In the genomic region with DNA sequence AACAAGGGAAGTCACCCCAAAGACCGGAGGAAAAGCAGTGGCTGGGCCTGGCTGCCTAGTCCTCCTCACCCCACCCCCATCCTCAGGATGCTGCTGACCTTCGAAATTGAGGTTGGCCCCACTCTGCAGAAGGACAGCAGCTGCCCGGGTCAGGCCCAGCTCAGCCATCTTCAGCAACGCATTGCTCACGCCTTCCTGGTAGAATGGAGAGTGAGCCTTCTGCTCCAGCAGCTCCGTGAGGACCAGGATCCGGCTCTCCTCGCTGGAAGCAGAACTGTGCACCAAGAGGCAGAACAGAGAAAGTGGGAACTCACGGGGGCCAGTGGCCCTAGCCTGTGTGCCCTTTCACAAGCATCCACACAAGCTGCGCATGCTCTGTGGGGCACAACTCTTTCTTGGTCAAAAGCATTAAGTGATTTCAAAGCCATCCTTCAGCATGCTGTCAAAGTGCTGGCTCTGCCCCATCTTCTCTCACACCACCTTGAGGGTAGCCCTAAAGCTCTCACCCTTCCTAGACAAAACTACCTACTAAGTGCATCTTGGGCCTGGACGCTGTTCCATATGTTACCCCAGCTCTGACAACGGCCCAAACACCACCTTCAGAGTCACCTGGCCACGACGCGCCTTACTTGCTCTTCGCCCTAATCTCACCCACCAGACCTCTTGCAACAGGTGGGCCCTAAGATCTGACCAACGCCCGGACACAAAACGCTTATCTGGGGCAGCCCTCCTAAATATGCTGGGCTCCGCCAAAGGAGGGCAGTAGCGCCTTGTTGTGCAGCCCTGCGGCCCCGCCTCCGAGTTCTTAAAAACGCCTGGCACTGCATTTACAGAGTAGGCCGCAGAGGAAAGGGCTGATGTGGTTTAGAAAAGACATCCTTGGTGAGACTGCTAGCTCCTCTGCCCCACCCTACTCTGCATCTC, we compare ENCODE assay signal across 8 mouse cellular contexts. TPM values are rescaled to one million over a fixed set of nuclear protein-coding genes. Genes with fewer than 3 reads are reported as not detected.
A peak's percentile ranks its signal among the peaks of the same experiment; 100 is the strongest.
DNase-seq lines count a peak whose midpoint lies in the region; ATAC-seq and TF ChIP-seq lines count a peak whose summit lies in the region.

No protein-coding gene starts in this region.

- peaks cover 15% of the 10 kb centered on the region for H3K4me1 ChIP-seq in heart, embryonic 11.5 days (ENCODE audit: control insufficient read depth, insufficient read depth, low read length)
- H3K4me1 ChIP-seq in kidney, embryonic 16.5 days (ENCODE audit: insufficient read depth, low read length), result peaks cover 22% of the 10 kb centered on the region
- H3K4me1 ChIP-seq in liver, embryonic 16.5 days (ENCODE audit: control insufficient read depth, low read depth, low read length), result peaks cover 27% of the 10 kb centered on the region
- peaks cover 13% of the 10 kb centered on the region for H3K4me1 ChIP-seq in neural tube, embryonic 11.5 days (ENCODE audit: control insufficient read depth, insufficient read depth, low read length)
- peaks cover 15% of the 10 kb centered on the region for H3K4me1 ChIP-seq in thymus, adult 2 months (replicated peaks; ENCODE audit: control insufficient read depth, insufficient read depth, low read length)

- 0 out of 2 replicates have a peak, but pooled peaks have one; percentile 16 for TF ChIP-seq CTCF in thymus, adult 2 months (IDR thresholded peaks at IDR 0.05; ENCODE audit: borderline replicate concordance, control insufficient read depth, extremely low read depth, insufficient read depth, low read length, poor library complexity)

- DNase-seq in right cerebral cortex, adult 2 months (ENCODE audit: low spot score in 2 of 2), result peak; percentile 55 to 56
- DNase-seq in right cerebral cortex, adult 18-20 months, result no peak
- peak; percentile 87 for DNase-seq in c-Kit-positive CD71-positive TER-119-positive erythroid progenitor cells, embryonic 14.5 days (ENCODE audit: low spot score)
- peak; percentile 54 for DNase-seq in neural tube, embryonic 11.5 days (ENCODE audit: low spot score)
- DNase-seq in thymus, adult 2 months, result peak; percentile 43

- H3K9me3 ChIP-seq in heart, embryonic 11.5 days (replicated peaks; ENCODE audit: control insufficient read depth, low read length), result no peaks in the 10 kb centered on the region
- no peaks in the 10 kb centered on the region for H3K9me3 ChIP-seq in kidney, embryonic 16.5 days (ENCODE audit: low read length)
- no peaks in the 10 kb centered on the region for H3K9me3 ChIP-seq in liver, embryonic 16.5 days (replicated peaks; ENCODE audit: control insufficient read depth, low read length)
- H3K9me3 ChIP-seq in neural tube, embryonic 11.5 days (ENCODE audit: control insufficient read depth, low read length), result no peaks in the 10 kb centered on the region

- H3K27me3 ChIP-seq in heart, embryonic 11.5 days (ENCODE audit: control insufficient read depth, insufficient read depth, low read length), result no peaks in the 10 kb centered on the region
- no peaks in the 10 kb centered on the region for H3K27me3 ChIP-seq in kidney, embryonic 16.5 days (ENCODE audit: insufficient read depth, low read length)
- H3K27me3 ChIP-seq in liver, embryonic 16.5 days (ENCODE audit: control insufficient read depth, insufficient read depth, low read depth, low read length), result no peaks in the 10 kb centered on the region
- no peaks in the 10 kb centered on the region for H3K27me3 ChIP-seq in neural tube, embryonic 11.5 days (ENCODE audit: control insufficient read depth, insufficient read depth, low read length)
- no peaks in the 10 kb centered on the region for H3K27me3 ChIP-seq in thymus, adult 2 months (ENCODE audit: control insufficient read depth, insufficient read depth, low read length)

- ATAC-seq in heart, embryonic 11.5 days (replicated peaks; ENCODE audit: insufficient number of reproducible peaks, low FRiP score, low TSS enrichment), result peak; percentile 59
- ATAC-seq in kidney, embryonic 16.5 days (ENCODE audit: low FRiP score, low TSS enrichment), result 0 out of 2 replicates have a peak, but pooled peaks have one; percentile 7
- ATAC-seq in liver, embryonic 16.5 days (ENCODE audit: low read depth), result peak; percentile 80
- ATAC-seq in neural tube, embryonic 11.5 days (ENCODE audit: insufficient read depth, low FRiP score, low TSS enrichment), result no peak

- peak overlapping the region; percentile 90 for H3K4me3 ChIP-seq in heart, embryonic 11.5 days (ENCODE audit: low read depth, low read length)
- H3K4me3 ChIP-seq in kidney, embryonic 16.5 days (ENCODE audit: low read length), result peak overlapping the region; percentile 97
- H3K4me3 ChIP-seq in liver, embryonic 16.5 days (ENCODE audit: low read depth, low read length), result peak overlapping the region; percentile 100
- H3K4me3 ChIP-seq in neural tube, embryonic 11.5 days (ENCODE audit: low read depth, low read length), result peak overlapping the region; percentile 99
- peak overlapping the region; percentile 69 for H3K4me3 ChIP-seq in thymus, adult 2 months (ENCODE audit: control insufficient read depth, insufficient read depth, low read length)

- 34% methylated on average over 26 of the region's 26 CpGs for whole genome bisulfite sequencing in heart, embryonic 11.5 days (ENCODE audit: insufficient replicate concordance)
- 31% methylated on average over 26 of the region's 26 CpGs for WGBS in kidney, embryonic 16.5 days
- WGBS in liver, embryonic 16.5 days (ENCODE audit: insufficient replicate concordance), result 24% methylated on average over 26 of the region's 26 CpGs
- WGBS in neural tube, embryonic 11.5 days, result 37% methylated on average over 26 of the region's 26 CpGs
- WGBS in thymus, adult 2 months, result 38% methylated on average over 26 of the region's 26 CpGs

- peak overlapping the region; percentile 85 for H3K27ac ChIP-seq in heart, embryonic 11.5 days (ENCODE audit: low read depth, low read length)
- peak overlapping the region; percentile 63 for H3K27ac ChIP-seq in kidney, embryonic 16.5 days (ENCODE audit: low read length)
- peak overlapping the region; percentile 97 for H3K27ac ChIP-seq in liver, embryonic 16.5 days (ENCODE audit: low read length)
- peak overlapping the region; percentile 49; the same call in 1 of the 2 replicates for H3K27ac ChIP-seq in neural tube, embryonic 11.5 days (ENCODE audit: low read depth, low read length)
- H3K27ac ChIP-seq in thymus, adult 2 months (ENCODE audit: control insufficient read depth, insufficient read depth, low read length), result no peak overlapping the region

- H3K4me2 ChIP-seq in heart, embryonic 11.5 days, result peak overlapping the region; percentile 96
- H3K4me2 ChIP-seq in kidney, embryonic 16.5 days (replicated peaks; ENCODE audit: low read depth, low read length), result peak overlapping the region; percentile 85
- peak overlapping the region; percentile 70 for H3K4me2 ChIP-seq in liver, embryonic 16.5 days (ENCODE audit: low read depth, low read length)
- peak overlapping the region; percentile 83 for H3K4me2 ChIP-seq in neural tube, embryonic 11.5 days (ENCODE audit: low read depth)

- H3K36me3 ChIP-seq in heart, embryonic 11.5 days (ENCODE audit: control insufficient read depth, insufficient read depth, low read length), result peaks cover 34% of the 10 kb centered on the region
- peaks cover 37% of the 10 kb centered on the region for H3K36me3 ChIP-seq in kidney, embryonic 16.5 days (ENCODE audit: insufficient read depth, low read length)
- peaks cover 42% of the 10 kb centered on the region for H3K36me3 ChIP-seq in liver, embryonic 16.5 days (ENCODE audit: control insufficient read depth, insufficient read depth)
- peaks cover 25% of the 10 kb centered on the region for H3K36me3 ChIP-seq in neural tube, embryonic 11.5 days (ENCODE audit: control insufficient read depth, insufficient read depth, low read length)
- peaks cover 22% of the 10 kb centered on the region for H3K36me3 ChIP-seq in thymus, adult 2 months (ENCODE audit: control insufficient read depth, insufficient read depth, low read length)

- H3K9ac ChIP-seq in heart, embryonic 11.5 days (ENCODE audit: low read depth, low read length), result peak overlapping the region; percentile 95
- peak overlapping the region; percentile 91 for H3K9ac ChIP-seq in kidney, embryonic 16.5 days (replicated peaks; ENCODE audit: low read length)
- peak overlapping the region; percentile 92 for H3K9ac ChIP-seq in liver, embryonic 16.5 days (ENCODE audit: low read depth, low read length)
- peak overlapping the region; percentile 91 for H3K9ac ChIP-seq in neural tube, embryonic 11.5 days (ENCODE audit: low read length)

- TF ChIP-seq POLR2A in thymus, adult 2 months (IDR thresholded peaks at IDR 0.05; ENCODE audit: control insufficient read depth, extremely low read depth, insufficient read depth, low read length, poor library complexity), result no peak

RNA-seq across cellular contexts. Expression of a gene that starts 3.0 kb away (rescaled TPM):
- 20.2 and 22.8 TPM in 2 replicates for polyA plus RNA-seq in heart, embryonic 11.5 days (2014; fragmentation: Nextera tagmentation; extraction: Ambion mirVana)
- 39.0 and 42.7 TPM in 2 replicates for polyA plus RNA-seq in kidney, embryonic 16.5 days (2015; fragmentation: Nextera tagmentation; extraction: Ambion mirVana)
- polyA plus RNA-seq in liver, embryonic 16.5 days (2015; fragmentation: Nextera tagmentation; extraction: Ambion mirVana), result 27.8 and 29.1 TPM in 2 replicates
- 32.3 and 36.9 TPM in 2 replicates for polyA plus RNA-seq in neural tube, embryonic 11.5 days (2014; fragmentation: Nextera tagmentation; extraction: Ambion mirVana)
- 97.6 and 103 TPM in 2 replicates for polyA plus RNA-seq in thymus, adult 2 months (2012; rRNA removed)

RNA-seq across cellular contexts. Expression of a gene that starts 7.7 kb away (rescaled TPM):
- 55.8 and 63.2 TPM in 2 replicates for polyA plus RNA-seq in heart, embryonic 11.5 days (2014; fragmentation: Nextera tagmentation; extraction: Ambion mirVana)
- polyA plus RNA-seq in kidney, embryonic 16.5 days (2015; fragmentation: Nextera tagmentation; extraction: Ambion mirVana), result 7.7 and 8.0 TPM in 2 replicates
- polyA plus RNA-seq in liver, embryonic 16.5 days (2015; fragmentation: Nextera tagmentation; extraction: Ambion mirVana), result 0.18 TPM in 1 of 2 replicates, not detected in the other
- 8.9 and 13.8 TPM in 2 replicates for polyA plus RNA-seq in neural tube, embryonic 11.5 days (2014; fragmentation: Nextera tagmentation; extraction: Ambion mirVana)
- 2.2 and 2.5 TPM in 2 replicates for polyA plus RNA-seq in thymus, adult 2 months (2012; rRNA removed)

RNA-seq across cellular contexts. Expression of a gene that starts 19.5 kb away (rescaled TPM):
- polyA plus RNA-seq in heart, embryonic 11.5 days (2014; fragmentation: Nextera tagmentation; extraction: Ambion mirVana), result 82.6 and 87.5 TPM in 2 replicates
- polyA plus RNA-seq in kidney, embryonic 16.5 days (2015; fragmentation: Nextera tagmentation; extraction: Ambion mirVana), result 92.9 and 94.9 TPM in 2 replicates
- polyA plus RNA-seq in liver, embryonic 16.5 days (2015; fragmentation: Nextera tagmentation; extraction: Ambion mirVana), result 23.2 and 24.9 TPM in 2 replicates
- polyA plus RNA-seq in neural tube, embryonic 11.5 days (2014; fragmentation: Nextera tagmentation; extraction: Ambion mirVana), result 110 and 111 TPM in 2 replicates
- 30.5 and 33.9 TPM in 2 replicates for polyA plus RNA-seq in thymus, adult 2 months (2012; rRNA removed)

RNA-seq across cellular contexts. Expression of a gene that starts 23.6 kb away (rescaled TPM):
- polyA plus RNA-seq in heart, embryonic 11.5 days (2014; fragmentation: Nextera tagmentation; extraction: Ambion mirVana), result 1.2 and 1.6 TPM in 2 replicates
- 5.1 and 5.2 TPM in 2 replicates for polyA plus RNA-seq in kidney, embryonic 16.5 days (2015; fragmentation: Nextera tagmentation; extraction: Ambion mirVana)
- 0.09 TPM in 1 of 2 replicates, not detected in the other for polyA plus RNA-seq in liver, embryonic 16.5 days (2015; fragmentation: Nextera tagmentation; extraction: Ambion mirVana)
- polyA plus RNA-seq in neural tube, embryonic 11.5 days (2014; fragmentation: Nextera tagmentation; extraction: Ambion mirVana), result 1.8 and 2.5 TPM in 2 replicates
- polyA plus RNA-seq in thymus, adult 2 months (2012; rRNA removed), result 4.0 and 5.2 TPM in 2 replicates
